Mouse (Mus musculus): ENCODE results near the gene Nyx. TPM values are rescaled to one million over a fixed set of nuclear protein-coding genes. Genes with fewer than 3 reads are reported as not detected.

The Nyx gene
- polyA plus RNA-seq, 1 experiment = 0.01 TPM

GRCm38 (mm10) chrX:13502862-13503375 is 37.0 kb downstream of the Nyx start:
- Histone ChIP-seq H3K4me3 (no peak overlapping the region), H3K4me2 (ENCODE audit: low read depth) (peak overlapping the region; percentile 42), H3ac (ENCODE audit: control insufficient read depth, insufficient read length) (no peak overlapping the region), H3K27me3 (ENCODE audit: control insufficient read depth, insufficient read depth, insufficient read length) (no peaks in the 10 kb centered on the region), H3K79me2 (ENCODE audit: control insufficient read depth, insufficient read depth) (no peaks in the 10 kb centered on the region), H3K36me3 (ENCODE audit: control insufficient read depth, insufficient read depth) (no peaks in the 10 kb centered on the region)
- TF ChIP-seq USF1 (IDR thresholded peaks at IDR 0.05; ENCODE audit: low read depth) (no peak), CEBPB (IDR thresholded peaks at IDR 0.05; ENCODE audit: insufficient read depth, poor library complexity, severe bottlenecking) (no peak), TCF12 (IDR thresholded peaks at IDR 0.05; ENCODE audit: insufficient read depth, poor library complexity, severe bottlenecking) (no peak), MYOD1 (IDR thresholded peaks at IDR 0.05; ENCODE audit: control insufficient read depth in 1 of 3, insufficient read length in 2 of 3, low read depth in 2 of 3) (peak in 2 of 3 experiments; percentile 62 to 68), MYOG (IDR thresholded peaks at IDR 0.05; ENCODE audit: control insufficient read depth in 1 of 3, insufficient read depth in 1 of 3, insufficient read length in 2 of 3, low read depth in 2 of 3) (peak in 2 of 3 experiments; percentile 18 to 37), REST (IDR thresholded peaks at IDR 0.05; ENCODE audit: insufficient read depth, insufficient read length) (no peak)

- Histone ChIP-seq H3K4me2 (ENCODE audit: low read depth) (no peak overlapping the region), H3K36me3 (ENCODE audit: control insufficient read depth, insufficient read depth) (no peaks in the 10 kb centered on the region), H3K4me3 (no peak overlapping the region), H3K27me3 (ENCODE audit: control insufficient read depth, insufficient read depth, insufficient read length) (no peaks in the 10 kb centered on the region), H3ac (ENCODE audit: control insufficient read depth, insufficient read length) (no peak overlapping the region), H3K79me2 (ENCODE audit: control insufficient read depth, insufficient read depth) (no peaks in the 10 kb centered on the region)
- no peak for TF ChIP-seq SRF (IDR thresholded peaks at IDR 0.05; ENCODE audit: control insufficient read depth, insufficient read length, low read depth)
- no peak for TF ChIP-seq CEBPB (IDR thresholded peaks at IDR 0.05; ENCODE audit: insufficient read depth, poor library complexity, severe bottlenecking)
- TF ChIP-seq TCF12 (IDR thresholded peaks at IDR 0.05; ENCODE audit: insufficient read depth, poor library complexity, severe bottlenecking) = no peak
- TF ChIP-seq POLR2A (IDR thresholded peaks at IDR 0.05; ENCODE audit: insufficient read length, low read depth) = no peak
- TF ChIP-seq MYOG (IDR thresholded peaks at IDR 0.05; ENCODE audit: control insufficient read depth in 1 of 3, insufficient read depth in 1 of 3, insufficient read length in 2 of 3, low read depth in 2 of 3) = no peak
- no peak for TF ChIP-seq MYOD1 (IDR thresholded peaks at IDR 0.05; ENCODE audit: control insufficient read depth in 1 of 3, insufficient read length in 2 of 3, low read depth in 2 of 3)
- TF ChIP-seq POLR2AphosphoS2 (IDR thresholded peaks at IDR 0.05; ENCODE audit: insufficient read length, low read depth) = no peak
- TF ChIP-seq TCF3 (IDR thresholded peaks at IDR 0.05; ENCODE audit: insufficient read length, low read depth) = no peak
These were observed 38.5 kb downstream of the Nyx start for GRCm38 (mm10) chrX:13504389-13504788.

- Histone ChIP-seq H3ac (ENCODE audit: control insufficient read depth, insufficient read length) (no peak overlapping the region), H3K79me2 (ENCODE audit: control insufficient read depth, insufficient read depth) (no peaks in the 10 kb centered on the region), H3K4me2 (ENCODE audit: low read depth) (peak overlapping the region; percentile 14), H3K27me3 (ENCODE audit: control insufficient read depth, insufficient read depth, insufficient read length) (no peaks in the 10 kb centered on the region), H3K4me3 (no peak overlapping the region), H3K36me3 (ENCODE audit: control insufficient read depth, insufficient read depth) (no peaks in the 10 kb centered on the region)
- TF ChIP-seq MYOG (IDR thresholded peaks at IDR 0.05; ENCODE audit: control insufficient read depth in 1 of 3, insufficient read depth in 1 of 3, insufficient read length in 2 of 3, low read depth in 2 of 3) (no peak), TCF3 (IDR thresholded peaks at IDR 0.05; ENCODE audit: insufficient read length, low read depth) (no peak), MAX (IDR thresholded peaks at IDR 0.05; ENCODE audit: low read depth) (no peak), SRF (IDR thresholded peaks at IDR 0.05; ENCODE audit: control insufficient read depth, insufficient read length, low read depth) (no peak), USF1 (IDR thresholded peaks at IDR 0.05; ENCODE audit: low read depth) (no peak), POLR2AphosphoS2 (IDR thresholded peaks at IDR 0.05; ENCODE audit: insufficient read length, low read depth) (no peak), CEBPB (IDR thresholded peaks at IDR 0.05; ENCODE audit: insufficient read depth, poor library complexity, severe bottlenecking) (no peak), E2F4 (IDR thresholded peaks at IDR 0.05; ENCODE audit: insufficient read depth) (no peak), POLR2A (IDR thresholded peaks at IDR 0.05; ENCODE audit: insufficient read length, low read depth) (no peak), TCF12 (IDR thresholded peaks at IDR 0.05; ENCODE audit: insufficient read depth, poor library complexity, severe bottlenecking) (no peak), REST (IDR thresholded peaks at IDR 0.05; ENCODE audit: insufficient read depth, insufficient read length) (no peak), MYOD1 (IDR thresholded peaks at IDR 0.05; ENCODE audit: control insufficient read depth in 1 of 3, insufficient read length in 2 of 3, low read depth in 2 of 3) (no peak)
These were observed 40.5 kb downstream of the Nyx start for GRCm38 (mm10) chrX:13506376-13506775.

- Histone ChIP-seq H3K36me3 (ENCODE audit: control insufficient read depth, insufficient read depth) (no peaks in the 10 kb centered on the region), H3K27me3 (ENCODE audit: control insufficient read depth, insufficient read depth, insufficient read length) (no peaks in the 10 kb centered on the region), H3K4me3 (no peak overlapping the region), H3ac (ENCODE audit: control insufficient read depth, insufficient read length) (no peak overlapping the region), H3K4me2 (ENCODE audit: low read depth) (no peak overlapping the region), H3K79me2 (ENCODE audit: control insufficient read depth, insufficient read depth) (no peaks in the 10 kb centered on the region)
- TF ChIP-seq MYOG (IDR thresholded peaks at IDR 0.05; ENCODE audit: control insufficient read depth in 1 of 3, insufficient read depth in 1 of 3, insufficient read length in 2 of 3, low read depth in 2 of 3) (no peak), MAX (IDR thresholded peaks at IDR 0.05; ENCODE audit: low read depth) (no peak)
These were observed 47.2 kb downstream of the Nyx start for GRCm38 (mm10) chrX:13513127-13513526.

- Histone ChIP-seq H3K79me2 (ENCODE audit: control insufficient read depth, insufficient read depth) (no peaks in the 10 kb centered on the region), H3K4me2 (ENCODE audit: low read depth) (no peak overlapping the region), H3K36me3 (ENCODE audit: control insufficient read depth, insufficient read depth) (no peaks in the 10 kb centered on the region), H3ac (ENCODE audit: control insufficient read depth, insufficient read length) (no peak overlapping the region), H3K4me3 (no peak overlapping the region), H3K27me3 (ENCODE audit: control insufficient read depth, insufficient read depth, insufficient read length) (no peaks in the 10 kb centered on the region)
- TF ChIP-seq POLR2A (IDR thresholded peaks at IDR 0.05; ENCODE audit: insufficient read length, low read depth) (no peak), POLR2AphosphoS2 (IDR thresholded peaks at IDR 0.05; ENCODE audit: insufficient read length, low read depth) (no peak), SRF (IDR thresholded peaks at IDR 0.05; ENCODE audit: control insufficient read depth, insufficient read length, low read depth) (no peak), TCF3 (IDR thresholded peaks at IDR 0.05; ENCODE audit: insufficient read length, low read depth) (no peak), MYOD1 (IDR thresholded peaks at IDR 0.05; ENCODE audit: control insufficient read depth in 1 of 3, insufficient read length in 2 of 3, low read depth in 2 of 3) (no peak), MAX (IDR thresholded peaks at IDR 0.05; ENCODE audit: low read depth) (no peak), CEBPB (IDR thresholded peaks at IDR 0.05; ENCODE audit: insufficient read depth, poor library complexity, severe bottlenecking) (no peak), REST (IDR thresholded peaks at IDR 0.05; ENCODE audit: insufficient read depth, insufficient read length) (no peak)
These were observed 48.0 kb downstream of the Nyx start for GRCm38 (mm10) chrX:13513864-13514263.

Data from myocyte (in vitro differentiated cells).